Mouse (Mus musculus) WW6 (cell line): Measurements from ENCODE around the gene Rundc1.
"Not testable (repeated sequence)": the region's sequence is repeated elsewhere in the genome, so short reads cannot be mapped to it uniquely, and the experiment has no call there.

ENCODE experiments used
- DNase-seq: peaks from one replicate; pipeline ENCODE4 v3.0.0-alpha.2; 2013; ENCODE audit warnings: low read depth, low spot score

Gene Rundc1

GRCm38 (mm10) chr11:101442760-101443159, 17.9 kb downstream of the Rundc1 start:
- DNase-seq: no peak

GRCm38 (mm10) chr11:101446319-101446718, 21.4 kb downstream of the Rundc1 start:
- DNase-seq: no peak

- DNase-seq: not testable (repeated sequence)
Measured at GRCm38 (mm10) chr11:101446860-101447259, 22.0 kb downstream of the Rundc1 start.

GRCm38 (mm10) chr11:101447786-101448185, 22.9 kb downstream of the Rundc1 start:
- DNase-seq: no peak

GRCm38 (mm10) chr11:101448274-101448746, 23.4 kb downstream of the Rundc1 start, which contains the start of gene Ifi35:
Gene Ifi35 (plus strand): TSS chr11:101448407.
- no peak for DNase-seq

- DNase-seq: no peak
Measured at GRCm38 (mm10) chr11:101448899-101449298, 24.0 kb downstream of the Rundc1 start.

- not testable (repeated sequence) for DNase-seq
Measured at GRCm38 (mm10) chr11:101449596-101449995, 24.7 kb downstream of the Rundc1 start.

- no peak for DNase-seq
Measured at GRCm38 (mm10) chr11:101450394-101450793, 25.5 kb downstream of the Rundc1 start.

GRCm38 (mm10) chr11:101451536-101451935, 26.7 kb downstream of the Rundc1 start:
- no peak for DNase-seq

- DNase-seq: no peak
Measured at GRCm38 (mm10) chr11:101452093-101452774, 27.3 kb downstream of the Rundc1 start.

- DNase-seq: no peak
Measured at GRCm38 (mm10) chr11:101454702-101455101, 29.8 kb downstream of the Rundc1 start.

- no peak for DNase-seq
Measured at GRCm38 (mm10) chr11:101455627-101456026, 30.7 kb downstream of the Rundc1 start.

- DNase-seq: no peak
Measured at GRCm38 (mm10) chr11:101457631-101458030, 32.7 kb downstream of the Rundc1 start.

GRCm38 (mm10) chr11:101458217-101458616, 33.3 kb downstream of the Rundc1 start:
- no peak for DNase-seq

- DNase-seq: no peak
Measured at GRCm38 (mm10) chr11:101459716-101460115, 34.8 kb downstream of the Rundc1 start.

GRCm38 (mm10) chr11:101460321-101460720, 35.4 kb downstream of the Rundc1 start:
- DNase-seq: no peak

- no peak for DNase-seq
Measured at GRCm38 (mm10) chr11:101462141-101462540, 37.3 kb downstream of the Rundc1 start.

- DNase-seq: no peak
Measured at GRCm38 (mm10) chr11:101462583-101463440, 37.9 kb downstream of the Rundc1 start.

- no peak for DNase-seq
Measured at GRCm38 (mm10) chr11:101464211-101465100, 39.6 kb downstream of the Rundc1 start, which contains the start of gene Rnd2. Gene Rnd2 (plus strand): TSS chr11:101464999.

- DNase-seq: peak; percentile 85
Measured at GRCm38 (mm10) chr11:101465101-101465868, 40.4 kb downstream of the Rundc1 start.
